Mouse (Mus musculus) forebrain, embryonic 13.5 days (tissue): Measurements from ENCODE around the gene Gm47289. TPM values are rescaled to one million over a fixed set of nuclear protein-coding genes. Genes with fewer than 3 reads are reported as not detected.

Experiments used
- ATAC-seq: fragments of 200-750 bp; cut with Nextera tagmentation; 2 replicates; pipeline ENCODE4 v1.8.0; 2017
- H3K27ac ChIP-seq: fragments of 300-500 bp; sonication (generic); 2 replicates; pipeline ENCODE4 v1.5.1; 2015; ENCODE audit warnings: inconsistent platforms, mild to moderate bottlenecking, moderate library complexity
- H3K27me3 ChIP-seq: fragments of 300-500 bp; sonication (generic); 2 replicates; pipeline ENCODE4 v1.6.1; 2015; ENCODE audit warnings: mild to moderate bottlenecking, inconsistent platforms
- H3K36me3 ChIP-seq: fragments of 300-500 bp; sonication (generic); 2 replicates; pipeline ENCODE4 v1.6.1; 2015; ENCODE audit warnings: mild to moderate bottlenecking, inconsistent platforms; ENCODE audit not compliant: poor library complexity, severe bottlenecking
- H3K4me1 ChIP-seq: fragments of 300-500 bp; sonication (generic); 2 replicates; pipeline ENCODE4 v1.6.1; 2015; ENCODE audit warnings: inconsistent platforms
- H3K4me2 ChIP-seq: fragments of 300-500 bp; sonication (generic); 2 replicates; pipeline ENCODE4 v1.6.1; 2015; ENCODE audit warnings: inconsistent platforms, mild to moderate bottlenecking, moderate library complexity
- H3K4me3 ChIP-seq: fragments of 300-500 bp; sonication (generic); 2 replicates; pipeline ENCODE4 v1.5.1; 2015; ENCODE audit warnings: mild to moderate bottlenecking, inconsistent platforms
- H3K9ac ChIP-seq: fragments of 300-500 bp; sonication (generic); 2 replicates; pipeline ENCODE4 v1.6.1; 2015; ENCODE audit warnings: mild to moderate bottlenecking, inconsistent platforms
- H3K9me3 ChIP-seq: fragments of 300-500 bp; sonication (generic); replicated peaks from 2 replicates; pipeline ENCODE4 v1.6.1; 2016; ENCODE audit warnings: inconsistent platforms
- WGBS: fragments of 180-500 bp; shearing (Covaris S2); methylation state at CpG from one replicate; pipeline ENCODE4 v1.1.7; 2015; 5-methylcytosine and 5-hydroxymethylcytosine counted together
- polyA plus RNA-seq: library from polyadenylated mRNA; unstranded; fragments of >200 nt; fragmentation: Nextera tagmentation; extraction: Ambion mirVana; gene quantifications from 2 replicates; pipeline ENCODE4 v1.2.1, GENCODE M21; 2015

Gm47289 gene
- not detected in 2 replicates for polyA plus RNA-seq

GRCm38 (mm10) chr9:119158861-119159260 is at the start of gene Gm47289:
Gene Gm47289, plus strand, starts transcription at chr9:119159161.
- Histone ChIP-seq H3K36me3 (no peaks in the 10 kb centered on the region), H3K27me3 (peaks cover 21% of the 10 kb centered on the region), H3K9ac (no peak within 1 kb of the TSS), H3K27ac (no peak within 1 kb of the TSS), H3K4me2 (no peak within 1 kb of the TSS), H3K4me3 (no peak within 1 kb of the TSS), H3K4me1 (0 out of 2 replicates have a peak, but pooled peaks cover 3% of the 10 kb centered on the region), H3K9me3 (no peaks in the 10 kb centered on the region)
- 63% methylated on average over 4 of the region's 4 CpGs for WGBS
- no peak for ATAC-seq

GRCm38 (mm10) chr9:119109685-119110353 is 49.1 kb upstream of the Gm47289 start:
- no peak overlapping the region for H3K4me3 ChIP-seq
- no peak overlapping the region for H3K27ac ChIP-seq
- no peaks in the 10 kb centered on the region for H3K9me3 ChIP-seq
- no peaks in the 10 kb centered on the region for H3K36me3 ChIP-seq
- H3K4me1 ChIP-seq = peaks cover 5% of the 10 kb centered on the region
- no peak overlapping the region for H3K9ac ChIP-seq
- ATAC-seq = no peak
- WGBS = 51% methylated on average over 12 of the region's 12 CpGs
- no peaks in the 10 kb centered on the region for H3K27me3 ChIP-seq
- H3K4me2 ChIP-seq = no peak overlapping the region

GRCm38 (mm10) chr9:119110640-119111039 is 48.3 kb upstream of the Gm47289 start:
- no peaks in the 10 kb centered on the region for H3K36me3 ChIP-seq
- H3K9ac ChIP-seq = no peak overlapping the region
- H3K4me1 ChIP-seq = peaks cover 5% of the 10 kb centered on the region
- no peaks in the 10 kb centered on the region for H3K27me3 ChIP-seq
- 45% methylated on average over 3 of the region's 3 CpGs for WGBS
- H3K9me3 ChIP-seq = no peaks in the 10 kb centered on the region
- no peak overlapping the region for H3K4me2 ChIP-seq
- no peak overlapping the region for H3K27ac ChIP-seq
- H3K4me3 ChIP-seq = no peak overlapping the region
- no peak for ATAC-seq

- Histone ChIP-seq H3K4me2 (no peak overlapping the region), H3K27ac (no peak overlapping the region), H3K9ac (no peak overlapping the region), H3K27me3 (no peaks in the 10 kb centered on the region), H3K36me3 (no peaks in the 10 kb centered on the region), H3K9me3 (no peaks in the 10 kb centered on the region), H3K4me3 (no peak overlapping the region), H3K4me1 (peaks cover 8% of the 10 kb centered on the region)
- 88% methylated on average over 17 of the region's 17 CpGs for WGBS
- ATAC-seq = no peak
Measured at GRCm38 (mm10) chr9:119114911-119115310, 44.0 kb upstream of the Gm47289 start.

GRCm38 (mm10) chr9:119119409-119120167 is 39.4 kb upstream of the Gm47289 start:
- Histone ChIP-seq H3K9me3 (no peaks in the 10 kb centered on the region), H3K27me3 (no peaks in the 10 kb centered on the region), H3K4me1 (0 out of 2 replicates have a peak, but pooled peaks cover 4% of the 10 kb centered on the region), H3K9ac (no peak overlapping the region), H3K36me3 (no peaks in the 10 kb centered on the region), H3K4me2 (no peak overlapping the region), H3K27ac (no peak overlapping the region), H3K4me3 (no peak overlapping the region)
- ATAC-seq = no peak
- 84% methylated on average over 19 of the region's 19 CpGs for WGBS

- H3K4me2 ChIP-seq = no peak overlapping the region
- no peak overlapping the region for H3K27ac ChIP-seq
- no peak for ATAC-seq
- 0 out of 2 replicates have a peak, but pooled peaks cover 4% of the 10 kb centered on the region for H3K4me1 ChIP-seq
- H3K36me3 ChIP-seq = no peaks in the 10 kb centered on the region
- H3K27me3 ChIP-seq = no peaks in the 10 kb centered on the region
- 78% methylated on average over 3 of the region's 3 CpGs for WGBS
- H3K4me3 ChIP-seq = no peak overlapping the region
- no peaks in the 10 kb centered on the region for H3K9me3 ChIP-seq
- H3K9ac ChIP-seq = no peak overlapping the region
Measured at GRCm38 (mm10) chr9:119120168-119120560, 38.8 kb upstream of the Gm47289 start.

GRCm38 (mm10) chr9:119122596-119123369 is 36.2 kb upstream of the Gm47289 start:
- Histone ChIP-seq H3K27ac (no peak overlapping the region), H3K9me3 (no peaks in the 10 kb centered on the region), H3K9ac (no peak overlapping the region), H3K4me1 (0 out of 2 replicates have a peak, but pooled peaks cover 4% of the 10 kb centered on the region), H3K4me3 (no peak overlapping the region), H3K4me2 (no peak overlapping the region), H3K36me3 (no peaks in the 10 kb centered on the region), H3K27me3 (no peaks in the 10 kb centered on the region)
- no peak for ATAC-seq
- WGBS = 88% methylated on average over 18 of the region's 18 CpGs

- no peak overlapping the region for H3K27ac ChIP-seq
- no peaks in the 10 kb centered on the region for H3K9me3 ChIP-seq
- no peaks in the 10 kb centered on the region for H3K36me3 ChIP-seq
- H3K4me1 ChIP-seq = no peaks in the 10 kb centered on the region
- ATAC-seq = no peak
- H3K4me2 ChIP-seq = no peak overlapping the region
- no peaks in the 10 kb centered on the region for H3K27me3 ChIP-seq
- WGBS = 81% methylated on average over 12 of the region's 12 CpGs
- no peak overlapping the region for H3K4me3 ChIP-seq
- no peak overlapping the region for H3K9ac ChIP-seq
Measured at GRCm38 (mm10) chr9:119128436-119129181, 30.4 kb upstream of the Gm47289 start.

GRCm38 (mm10) chr9:119130692-119131091 is 28.3 kb upstream of the Gm47289 start:
- 64% methylated on average over 5 of the region's 5 CpGs for WGBS

GRCm38 (mm10) chr9:119138836-119139235 is 20.1 kb upstream of the Gm47289 start:
- ATAC-seq = no peak
- H3K36me3 ChIP-seq = no peaks in the 10 kb centered on the region
- no peaks in the 10 kb centered on the region for H3K9me3 ChIP-seq
- no peak overlapping the region for H3K9ac ChIP-seq
- H3K27ac ChIP-seq = no peak overlapping the region
- WGBS = 77% methylated on average over 2 of the region's 2 CpGs
- no peaks in the 10 kb centered on the region for H3K4me1 ChIP-seq
- H3K4me3 ChIP-seq = no peak overlapping the region
- H3K4me2 ChIP-seq = no peak overlapping the region
- no peaks in the 10 kb centered on the region for H3K27me3 ChIP-seq

More at GRCm38 (mm10) chr9:119130692-119131091, 28.3 kb upstream of the Gm47289 start:
- Histone ChIP-seq H3K9me3 (no peaks in the 10 kb centered on the region), H3K4me2 (no peak overlapping the region), H3K27me3 (no peaks in the 10 kb centered on the region), H3K27ac (no peak overlapping the region), H3K4me3 (no peak overlapping the region), H3K4me1 (no peaks in the 10 kb centered on the region), H3K9ac (no peak overlapping the region), H3K36me3 (no peaks in the 10 kb centered on the region)
- no peak for ATAC-seq

GRCm38 (mm10) chr9:119142066-119142465 is 16.9 kb upstream of the Gm47289 start:
- no peak overlapping the region for H3K27ac ChIP-seq
- H3K4me3 ChIP-seq = no peak overlapping the region
- no peak overlapping the region for H3K4me2 ChIP-seq
- H3K9me3 ChIP-seq = no peaks in the 10 kb centered on the region
- no peak overlapping the region for H3K9ac ChIP-seq
- H3K27me3 ChIP-seq = no peaks in the 10 kb centered on the region
- 89% methylated on average over 5 of the region's 5 CpGs for WGBS
- ATAC-seq = no peak
- no peaks in the 10 kb centered on the region for H3K36me3 ChIP-seq
- no peaks in the 10 kb centered on the region for H3K4me1 ChIP-seq
